Mouse (Mus musculus) kidney, postnatal 0 days (tissue): ENCODE data around the gene Frrs1. TPM values are rescaled to one million over a fixed set of nuclear protein-coding genes. Genes with fewer than 3 reads are reported as not detected.

Experiments
- ATAC-seq: fragments of 200-750 bp; cut with Nextera tagmentation; replicated peaks from 2 replicates; pipeline ENCODE4 v1.8.0; 2017; ENCODE audit warnings: low read depth, moderate number of reproducible peaks, moderate TSS enrichment, moderate library complexity; ENCODE audit not compliant: low FRiP score
- DNase-seq: peaks from one replicate; pipeline ENCODE4 v3.0.0-alpha.2; 2016; ENCODE audit warnings: low spot score
- H3K27ac ChIP-seq: fragments of 300-500 bp; sonication (generic); 2 replicates; pipeline ENCODE4 v1.5.1; 2014; ENCODE audit warnings: mild to moderate bottlenecking
- H3K27me3 ChIP-seq: fragments of 300-500 bp; sonication (generic); 2 replicates; pipeline ENCODE4 v1.6.1; 2014; ENCODE audit warnings: low read length, mixed read lengths; ENCODE audit not compliant: insufficient read depth
- H3K36me3 ChIP-seq: fragments of 300-500 bp; sonication (generic); 2 replicates; pipeline ENCODE4 v1.6.1; 2014; ENCODE audit warnings: low read length, mixed read lengths; ENCODE audit not compliant: insufficient read depth
- H3K4me1 ChIP-seq: fragments of 300-500 bp; sonication (generic); replicated peaks from 2 replicates; pipeline ENCODE4 v1.6.1; 2014; ENCODE audit warnings: antibody characterized with exemption, low read length, mixed read lengths; ENCODE audit not compliant: insufficient read depth
- H3K4me2 ChIP-seq: fragments of 300-500 bp; sonication (generic); 2 replicates; pipeline ENCODE4 v1.6.1; 2014; ENCODE audit warnings: mild to moderate bottlenecking, low read length, moderate library complexity, mixed read lengths
- H3K4me3 ChIP-seq: fragments of 300-500 bp; sonication (generic); replicated peaks from 2 replicates; pipeline ENCODE4 v1.5.1; 2014; ENCODE audit warnings: low read depth, low read length
- H3K9ac ChIP-seq: fragments of 300-500 bp; sonication (generic); 2 replicates; pipeline ENCODE4 v1.6.1; 2014; ENCODE audit warnings: low read depth, low read length
- H3K9me3 ChIP-seq: fragments of 300-500 bp; sonication (generic); replicated peaks from 2 replicates; pipeline ENCODE4 v1.6.1; 2016; ENCODE audit warnings: low read length, inconsistent platforms, mixed read lengths
- CTCF ChIP-seq: IDR thresholded peaks from 2 replicates; pipeline ENCODE4 v1.5.1; 2016; ENCODE audit warnings: antibody characterized with exemption, low read depth, mild to moderate bottlenecking, moderate library complexity
- WGBS: fragments of 180-500 bp; shearing (Covaris S2); extraction: QIAGEN DNeasy Blood & Tissue Kit; methylation state at CpG from one replicate; pipeline ENCODE4 v1.1.7; 2014; 5-methylcytosine and 5-hydroxymethylcytosine counted together
- polyA plus RNA-seq: library from polyadenylated mRNA; unstranded; fragments of >200 nt; fragmentation: Nextera tagmentation; extraction: Ambion mirVana; gene quantifications from 2 replicates; pipeline ENCODE4 v1.2.1, GENCODE M21; 2015

The Frrs1 gene
- polyA plus RNA-seq, 1 experiment from 2014 or later, result 21.7 TPM

GRCm38 (mm10) chr3:116870372-116870771 lies 11.1 kb downstream of the Frrs1 start:
- ATAC-seq, result no peak
- Histone ChIP-seq H3K4me2 (no peak overlapping the region), H3K36me3 (no peaks in the 10 kb centered on the region), H3K27me3 (no peaks in the 10 kb centered on the region), H3K4me3 (no peak overlapping the region), H3K9me3 (no peaks in the 10 kb centered on the region), H3K9ac (no peak overlapping the region), H3K27ac (no peak overlapping the region), H3K4me1 (no peaks in the 10 kb centered on the region)
- no peak for TF ChIP-seq CTCF
- 57% methylated on average over 3 of the region's 3 CpGs for WGBS
- no peak for DNase-seq

- DNase-seq, result no peak
- H3K27me3 ChIP-seq, result no peaks in the 10 kb centered on the region
- no peak overlapping the region for H3K4me3 ChIP-seq
- no peaks in the 10 kb centered on the region for H3K4me1 ChIP-seq
- no peaks in the 10 kb centered on the region for H3K9me3 ChIP-seq
- 82% methylated on average over 14 of the region's 14 CpGs for WGBS
- no peak overlapping the region for H3K27ac ChIP-seq
- TF ChIP-seq CTCF, result no peak
- H3K4me2 ChIP-seq, result no peak overlapping the region
- 0 out of 2 replicates have a peak, but pooled peaks cover 3% of the 10 kb centered on the region for H3K36me3 ChIP-seq
- no peak overlapping the region for H3K9ac ChIP-seq
- no peak for ATAC-seq
Observed at GRCm38 (mm10) chr3:116882221-116882960, 23.1 kb downstream of the Frrs1 start.

- H3K4me2 ChIP-seq, result no peak overlapping the region
- WGBS, result 87% methylated on average over 8 of the region's 8 CpGs
- no peaks in the 10 kb centered on the region for H3K27me3 ChIP-seq
- H3K27ac ChIP-seq, result no peak overlapping the region
- DNase-seq, result no peak
- H3K9ac ChIP-seq, result no peak overlapping the region
- no peaks in the 10 kb centered on the region for H3K4me1 ChIP-seq
- no peak for TF ChIP-seq CTCF
- ATAC-seq, result no peak
- H3K36me3 ChIP-seq, result 0 out of 2 replicates have a peak, but pooled peaks cover 3% of the 10 kb centered on the region
- no peaks in the 10 kb centered on the region for H3K9me3 ChIP-seq
- no peak overlapping the region for H3K4me3 ChIP-seq
Observed at GRCm38 (mm10) chr3:116884941-116885340, 25.7 kb downstream of the Frrs1 start.

DNA sequence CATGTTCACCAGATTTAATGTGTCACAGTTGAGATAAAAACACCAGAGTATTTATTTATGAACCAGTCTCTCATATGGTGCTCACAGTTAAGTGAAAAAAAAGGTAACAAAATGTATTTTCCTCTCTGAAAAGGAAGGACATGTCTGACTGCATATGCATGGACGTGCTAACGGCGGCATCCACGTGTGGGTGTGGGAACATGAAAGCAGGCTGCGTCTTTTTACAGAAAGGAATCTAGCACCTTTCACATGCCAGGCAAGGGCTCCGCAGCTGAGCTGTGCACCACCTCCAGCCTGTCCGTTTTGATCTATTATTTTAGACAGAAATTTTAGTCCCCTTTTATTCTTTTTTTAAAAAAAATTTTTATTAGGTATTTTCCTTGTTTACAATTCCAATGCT lies 30.1 kb downstream of the Frrs1 start:
- ATAC-seq, result no peak
- Histone ChIP-seq H3K9me3 (no peaks in the 10 kb centered on the region), H3K36me3 (0 out of 2 replicates have a peak, but pooled peaks cover 2% of the 10 kb centered on the region), H3K4me3 (no peak overlapping the region), H3K4me1 (no peaks in the 10 kb centered on the region), H3K27ac (no peak overlapping the region), H3K9ac (no peak overlapping the region), H3K4me2 (no peak overlapping the region), H3K27me3 (no peaks in the 10 kb centered on the region)
- no peak for TF ChIP-seq CTCF
- 88% methylated on average over 7 of the region's 7 CpGs for WGBS
- no peak for DNase-seq

- 78% methylated on average over 4 of the region's 4 CpGs for WGBS
- H3K9ac ChIP-seq, result no peak overlapping the region
- no peak for DNase-seq
- peak; percentile 47; the same call in 1 of the 2 replicates for ATAC-seq
- H3K27me3 ChIP-seq, result no peaks in the 10 kb centered on the region
- no peaks in the 10 kb centered on the region for H3K4me1 ChIP-seq
- H3K4me3 ChIP-seq, result no peak overlapping the region
- no peak for TF ChIP-seq CTCF
- no peak overlapping the region for H3K27ac ChIP-seq
- no peak overlapping the region for H3K4me2 ChIP-seq
- no peaks in the 10 kb centered on the region for H3K36me3 ChIP-seq
- no peaks in the 10 kb centered on the region for H3K9me3 ChIP-seq
Observed at GRCm38 (mm10) chr3:116890576-116890975, 31.3 kb downstream of the Frrs1 start.

- Histone ChIP-seq H3K9ac (no peak overlapping the region), H3K36me3 (no peaks in the 10 kb centered on the region), H3K27me3 (no peaks in the 10 kb centered on the region), H3K4me1 (no peaks in the 10 kb centered on the region), H3K27ac (no peak overlapping the region), H3K4me2 (no peak overlapping the region), H3K9me3 (no peaks in the 10 kb centered on the region), H3K4me3 (no peak overlapping the region)
- 91% methylated on average over 17 of the region's 17 CpGs for WGBS
- DNase-seq (no peak), ATAC-seq (no peak)
- TF ChIP-seq CTCF, result no peak
Observed at GRCm38 (mm10) chr3:116891436-116892205, 32.4 kb downstream of the Frrs1 start.
